Comparison of ENCODE assay signal across 9 mouse cellular contexts in genomic region chr1:168214040-168214443, GRCm38 (mm10).
DNase-seq lines count a peak whose midpoint lies in the region; ATAC-seq and TF ChIP-seq lines count a peak whose summit lies in the region.
"Had no signal": no experiment of that assay in that cellular context is flagged by ENCODE, and none has a peak within 500 bp of the region (broad histone marks: within the 10 kb centered on the region; RNA-seq: fewer than 3 reads in every experiment).

No protein-coding gene starts in this region.

- no peaks in the 10 kb centered on the region for H3K9me3 ChIP-seq in embryonic facial prominence, embryonic 15.5 days (replicated peaks)
- no peaks in the 10 kb centered on the region for H3K9me3 ChIP-seq in limb, embryonic 13.5 days
- no peaks in the 10 kb centered on the region for H3K9me3 ChIP-seq in midbrain, embryonic 16.5 days (replicated peaks; ENCODE audit: control insufficient read depth, low read length, poor library complexity, severe bottlenecking)
- H3K9me3 ChIP-seq in stomach, postnatal 0 days (ENCODE audit: control insufficient read depth, low read length) = no peaks in the 10 kb centered on the region

- 0 out of 2 replicates have a peak, but pooled peaks have one; percentile 29 for TF ChIP-seq CTCF in bone marrow macrophage, adult 2 months (IDR thresholded peaks at IDR 0.05; ENCODE audit: low read depth, low read length)
- TF ChIP-seq CTCF in stomach, postnatal 0 days (IDR thresholded peaks at IDR 0.05; ENCODE audit: low read depth) = peak; percentile 99

- DNase-seq in B cell, adult 2 months = peak; percentile 12 to 41
- DNase-seq in heart, adult 9 months (ENCODE audit: low spot score in 2 of 2) = peak; percentile 58 to 71
- DNase-seq in kidney, adult 9 months = peak; percentile 74
- peak; percentile 74 for DNase-seq in stomach, postnatal 0 days (ENCODE audit: low spot score)

- ATAC-seq in embryonic facial prominence, embryonic 15.5 days (ENCODE audit: insufficient number of reproducible peaks, low FRiP score, low TSS enrichment, low read depth) = peak; percentile 76
- ATAC-seq in limb, embryonic 13.5 days (ENCODE audit: low FRiP score, low read depth) = peak; percentile 65; the same call in 1 of the 2 replicates
- ATAC-seq in midbrain, embryonic 16.5 days = peak; percentile 89
- peak; percentile 81 for ATAC-seq in stomach, postnatal 0 days (ENCODE audit: low FRiP score, low TSS enrichment)

- H3K27ac ChIP-seq in bone marrow macrophage, adult 2 months (ENCODE audit: insufficient read depth, low read depth, low read length) = no peak overlapping the region
- no peak overlapping the region for H3K27ac ChIP-seq in embryonic facial prominence, embryonic 15.5 days (replicated peaks)
- no peak overlapping the region for H3K27ac ChIP-seq in limb, embryonic 13.5 days
- H3K27ac ChIP-seq in midbrain, embryonic 16.5 days (ENCODE audit: low read length) = peak overlapping the region; percentile 62
- no peak overlapping the region for H3K27ac ChIP-seq in stomach, postnatal 0 days (replicated peaks)

- H3K4me1 ChIP-seq in bone marrow macrophage, adult 2 months (ENCODE audit: control insufficient read depth, insufficient read depth, low read length) = no peaks in the 10 kb centered on the region
- H3K4me1 ChIP-seq in embryonic facial prominence, embryonic 15.5 days = peaks cover 49% of the 10 kb centered on the region
- peaks cover 48% of the 10 kb centered on the region for H3K4me1 ChIP-seq in limb, embryonic 13.5 days
- H3K4me1 ChIP-seq in midbrain, embryonic 16.5 days (ENCODE audit: control insufficient read depth, insufficient read depth, low read length) = peaks cover 36% of the 10 kb centered on the region
- no peaks in the 10 kb centered on the region; the same call in none of the 2 replicates for H3K4me1 ChIP-seq in stomach, postnatal 0 days (replicated peaks; ENCODE audit: control insufficient read depth, insufficient read depth)

- TF ChIP-seq POLR2A in bone marrow macrophage, adult 2 months (IDR thresholded peaks at IDR 0.05; ENCODE audit: borderline replicate concordance, low read depth, low read length) = no peak

- 5% methylated on average over 5 of the region's 5 CpGs for WGBS in embryonic facial prominence, embryonic 15.5 days
- WGBS in limb, embryonic 13.5 days = 15% methylated on average over 5 of the region's 5 CpGs
- 2% methylated on average over 5 of the region's 5 CpGs for WGBS in midbrain, embryonic 16.5 days
- 11% methylated on average over 5 of the region's 5 CpGs for WGBS in stomach, postnatal 0 days

- no peak overlapping the region for H3K9ac ChIP-seq in embryonic facial prominence, embryonic 15.5 days
- no peak overlapping the region for H3K9ac ChIP-seq in limb, embryonic 13.5 days
- no peak overlapping the region for H3K9ac ChIP-seq in midbrain, embryonic 16.5 days (ENCODE audit: low read depth, low read length)
- H3K9ac ChIP-seq in stomach, postnatal 0 days (ENCODE audit: low read length) = no peak overlapping the region

- H3K4me3 ChIP-seq in bone marrow macrophage, adult 2 months (ENCODE audit: insufficient read depth, low read length) = no peak overlapping the region
- no peak overlapping the region for H3K4me3 ChIP-seq in embryonic facial prominence, embryonic 15.5 days (replicated peaks)
- no peak overlapping the region for H3K4me3 ChIP-seq in limb, embryonic 13.5 days
- no peak overlapping the region for H3K4me3 ChIP-seq in midbrain, embryonic 16.5 days (ENCODE audit: low read depth, low read length)
- H3K4me3 ChIP-seq in stomach, postnatal 0 days (ENCODE audit: low read depth, low read length) = no peak overlapping the region
- H3K4me3 ChIP-seq: erythroblast, embryonic 14.5 days had no signal

- TF ChIP-seq EP300 in stomach, postnatal 0 days (optimal IDR thresholded peaks at IDR 0.05) = no peak

- H3K27me3 ChIP-seq in embryonic facial prominence, embryonic 15.5 days = no peaks in the 10 kb centered on the region
- peaks cover 13% of the 10 kb centered on the region; the same call in 1 of the 2 replicates for H3K27me3 ChIP-seq in limb, embryonic 13.5 days
- H3K27me3 ChIP-seq in midbrain, embryonic 16.5 days (ENCODE audit: control insufficient read depth, insufficient read depth, low read depth, low read length) = no peaks in the 10 kb centered on the region
- no peaks in the 10 kb centered on the region for H3K27me3 ChIP-seq in stomach, postnatal 0 days (ENCODE audit: control insufficient read depth, insufficient read depth, low read length)

- H3K4me2 ChIP-seq in embryonic facial prominence, embryonic 15.5 days (replicated peaks) = no peak overlapping the region
- no peak overlapping the region for H3K4me2 ChIP-seq in limb, embryonic 13.5 days (replicated peaks)
- peak overlapping the region; percentile 26; the same call in 1 of the 2 replicates for H3K4me2 ChIP-seq in midbrain, embryonic 16.5 days (ENCODE audit: low read length)
- no peak overlapping the region for H3K4me2 ChIP-seq in stomach, postnatal 0 days (replicated peaks; ENCODE audit: low read depth)

- peaks cover 4% of the 10 kb centered on the region for H3K36me3 ChIP-seq in embryonic facial prominence, embryonic 15.5 days
- H3K36me3 ChIP-seq in limb, embryonic 13.5 days = peaks cover 4% of the 10 kb centered on the region
- no peaks in the 10 kb centered on the region for H3K36me3 ChIP-seq in midbrain, embryonic 16.5 days (ENCODE audit: control insufficient read depth, insufficient read depth, low read length)
- H3K36me3 ChIP-seq in stomach, postnatal 0 days (ENCODE audit: control insufficient read depth, insufficient read depth, low read length) = peaks cover 3% of the 10 kb centered on the region; the same call in 1 of the 2 replicates
